Mouse (Mus musculus) testis, postnatal 10 days (tissue): ENCODE data around the gene AL732309.1.
A peak's percentile ranks its signal among the peaks of the same experiment; 100 is the strongest.
"Not testable (repeated sequence)": the region's sequence is repeated elsewhere in the genome, so short reads cannot be mapped to it uniquely, and the experiment has no call there.

Experiments used
- DNase-seq: peaks from one replicate; pipeline ENCODE4 v3.0.0; 2021; ENCODE audit warnings: low spot score

The AL732309.1 gene

DNA sequence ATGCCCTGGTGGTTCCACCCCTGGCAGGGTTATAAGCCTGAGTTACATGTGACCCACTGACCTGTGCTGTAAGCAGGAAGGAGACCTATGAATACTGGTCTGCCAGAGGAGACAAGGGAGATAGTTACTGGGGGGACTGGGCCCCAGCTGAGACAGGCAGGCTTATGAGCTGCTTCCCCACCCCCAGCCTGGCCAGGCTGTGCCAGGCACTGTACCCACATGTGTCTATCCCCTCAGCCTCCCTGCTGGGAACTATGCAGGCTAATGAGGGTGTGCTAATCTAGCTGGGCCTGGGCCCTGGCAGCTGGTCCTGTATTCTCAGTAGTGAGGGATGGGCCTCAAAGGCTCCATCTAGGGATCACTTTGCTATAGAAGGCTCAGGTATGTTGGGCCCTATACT is 20.6 kb upstream of the AL732309.1 start:
- DNase-seq, result no peak

DNA sequence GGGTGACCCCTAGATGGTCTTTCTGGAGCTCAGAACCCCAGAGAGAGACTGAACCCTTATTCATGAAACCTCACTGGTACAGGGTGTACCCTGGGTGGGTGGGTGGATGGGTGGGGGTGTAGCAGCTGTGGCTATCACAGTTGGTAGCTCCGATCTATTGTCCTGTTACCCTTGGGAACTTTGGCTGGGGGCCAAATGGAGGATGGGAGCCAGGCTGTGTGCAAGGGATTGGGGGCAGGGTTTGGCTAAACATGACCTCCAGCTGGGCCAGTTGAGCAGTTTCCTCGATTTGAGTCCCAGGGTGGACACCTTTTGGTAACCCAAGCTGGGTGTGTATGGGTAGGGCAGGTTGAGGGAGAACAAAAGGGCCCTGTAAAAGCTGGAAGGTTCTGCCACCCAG is 20.1 kb upstream of the AL732309.1 start:
- DNase-seq, result no peak

DNA sequence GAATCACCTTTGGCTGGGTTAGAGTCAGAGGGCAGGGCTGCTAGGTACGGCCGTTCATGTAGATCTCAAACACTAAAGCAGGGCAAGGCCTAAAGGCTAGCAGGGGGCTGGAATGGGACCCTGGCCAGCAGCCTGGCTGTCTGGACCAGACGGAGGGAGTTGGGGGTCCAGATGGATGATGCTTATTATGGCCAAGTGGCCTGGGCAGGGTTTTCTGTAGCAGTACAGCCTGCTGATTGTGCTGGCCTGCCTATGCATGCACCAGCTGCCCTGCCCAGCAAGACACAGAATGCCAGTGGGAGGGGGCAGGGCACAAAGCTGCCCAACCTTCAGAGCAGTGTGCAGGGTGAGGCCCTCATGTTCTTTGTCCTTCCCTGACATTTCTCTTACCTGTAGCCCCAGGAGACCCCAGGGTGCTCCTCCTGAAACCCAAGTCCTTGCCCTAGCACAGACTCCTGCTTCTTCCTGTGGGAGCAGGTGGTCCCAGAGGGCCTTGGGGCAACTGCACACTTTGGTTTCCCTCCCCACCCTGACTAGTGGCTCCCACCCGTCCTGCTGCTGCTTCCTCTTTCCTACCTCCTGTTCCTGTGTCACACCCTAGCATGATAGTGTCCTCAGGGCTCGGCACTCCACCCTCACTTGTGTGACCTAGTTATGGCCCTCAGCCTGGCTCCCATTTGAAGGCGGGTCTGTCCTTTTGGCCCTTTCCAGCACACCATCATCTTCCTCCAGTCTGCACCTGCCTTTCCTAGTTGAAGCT is 19.4 kb upstream of the AL732309.1 start:
- DNase-seq, result no peak

DNA sequence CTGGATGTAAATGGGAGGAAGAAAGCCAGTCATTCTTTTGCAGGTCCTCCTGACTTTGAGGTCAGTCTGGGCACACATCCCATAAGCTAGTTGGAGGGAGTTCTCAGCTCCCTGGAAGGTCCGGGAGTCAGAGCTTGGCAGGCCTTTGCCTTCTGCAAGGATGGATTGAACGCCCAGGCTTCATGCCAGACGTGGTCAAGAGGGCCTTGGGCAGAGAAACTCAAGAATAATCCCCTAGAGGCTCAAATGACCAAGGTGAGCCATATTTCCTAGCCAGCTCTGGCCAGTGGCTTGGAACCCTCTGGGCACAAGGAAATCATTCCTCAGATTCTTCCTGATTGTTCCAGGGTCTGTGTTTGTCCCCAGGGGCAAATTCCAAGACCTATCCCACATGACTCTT is 18.2 kb upstream of the AL732309.1 start:
- DNase-seq, result no peak

DNA sequence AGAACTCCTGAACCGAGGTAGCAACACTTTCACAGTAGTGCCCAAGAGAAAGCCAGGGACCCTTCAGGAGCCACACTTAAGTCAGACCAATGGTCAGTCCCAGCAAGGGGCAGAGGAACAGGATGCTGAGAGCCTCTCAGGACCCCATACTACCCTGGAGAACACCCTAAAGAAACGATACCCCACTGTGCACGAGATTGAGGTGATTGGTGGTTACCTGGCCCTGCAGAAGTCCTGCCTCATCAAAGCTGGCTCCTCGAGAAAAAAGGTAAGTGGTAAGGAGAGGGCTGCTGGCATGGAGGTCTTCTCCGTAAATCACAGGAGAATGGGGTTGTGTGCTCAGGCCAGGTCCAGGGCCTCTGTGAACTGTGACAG is 17.6 kb upstream of the AL732309.1 start:
- no peak for DNase-seq

DNA sequence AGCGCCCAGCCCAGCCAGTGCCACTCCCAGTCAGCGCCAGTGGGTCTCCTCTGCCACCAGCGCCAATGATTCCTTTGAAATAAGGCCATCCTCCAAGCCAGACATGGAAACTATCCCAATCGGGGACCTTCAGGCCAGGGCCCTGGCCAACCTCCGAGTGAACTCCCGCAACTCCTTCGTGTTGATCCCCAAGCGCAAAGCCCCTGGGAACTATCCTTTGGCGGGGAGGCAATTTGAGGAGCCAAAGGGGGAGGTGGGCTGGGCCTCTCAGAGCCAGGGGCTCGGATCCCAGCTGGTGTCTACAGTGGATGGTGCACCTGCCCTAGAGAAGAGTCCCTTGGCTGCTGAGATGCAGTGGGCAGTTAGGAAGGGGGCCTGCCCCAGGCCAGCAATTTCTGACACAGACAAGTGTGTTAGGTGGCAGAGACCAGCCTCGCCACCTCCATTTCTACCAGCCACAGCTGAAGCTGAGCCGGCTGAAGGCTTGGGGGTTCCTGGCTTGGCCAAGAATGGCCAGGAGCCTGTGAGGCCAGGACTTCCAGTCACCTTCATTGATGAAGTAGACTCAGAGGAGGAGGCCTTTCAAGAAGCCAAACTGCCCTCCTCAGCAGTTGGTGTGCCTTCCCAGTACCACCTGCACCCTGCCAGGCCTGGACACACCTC is 17.1 kb upstream of the AL732309.1 start:
- DNase-seq, result no peak

DNA sequence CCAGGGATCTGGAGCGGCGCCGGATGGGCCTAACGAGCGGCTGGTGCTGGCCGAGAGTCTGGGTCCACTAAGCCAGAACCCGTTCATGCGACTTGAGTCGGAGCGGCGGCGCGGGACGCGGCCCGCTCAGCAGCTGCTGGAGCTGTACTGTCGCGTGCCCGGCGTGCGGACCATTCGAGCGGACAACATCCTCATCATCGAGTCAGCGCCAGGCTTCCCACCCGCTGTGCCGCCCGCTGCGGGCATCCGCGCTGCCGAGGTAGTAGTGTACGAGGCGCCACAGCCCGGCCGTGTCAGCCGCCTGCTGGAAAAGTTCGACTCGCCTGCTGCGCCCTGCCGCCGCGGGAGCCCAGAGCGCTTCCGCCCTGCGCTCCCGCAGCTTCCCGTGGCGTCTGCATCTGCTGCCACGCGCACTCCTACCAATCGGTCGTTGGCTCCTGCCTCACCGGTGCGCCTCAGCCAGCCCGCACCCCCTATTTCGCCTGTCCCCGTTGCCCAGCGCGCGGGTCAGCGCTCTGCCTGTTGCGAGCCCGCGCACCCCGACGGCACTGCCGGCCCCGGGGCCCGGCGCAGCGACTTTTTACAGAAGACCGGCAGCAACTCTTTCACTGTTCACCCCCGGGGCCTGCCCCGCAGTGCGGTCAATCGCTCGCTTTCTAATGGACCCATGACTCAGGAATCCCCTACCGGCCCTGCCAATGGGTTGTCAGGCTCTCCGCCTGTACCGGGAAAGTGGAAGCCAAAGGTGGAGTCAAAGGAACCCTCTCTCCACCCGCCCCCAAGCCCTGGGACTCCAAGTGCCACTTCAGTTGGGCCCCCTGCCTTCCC is 16.3 kb upstream of the AL732309.1 start:
- DNase-seq, result peak; percentile 62

DNA sequence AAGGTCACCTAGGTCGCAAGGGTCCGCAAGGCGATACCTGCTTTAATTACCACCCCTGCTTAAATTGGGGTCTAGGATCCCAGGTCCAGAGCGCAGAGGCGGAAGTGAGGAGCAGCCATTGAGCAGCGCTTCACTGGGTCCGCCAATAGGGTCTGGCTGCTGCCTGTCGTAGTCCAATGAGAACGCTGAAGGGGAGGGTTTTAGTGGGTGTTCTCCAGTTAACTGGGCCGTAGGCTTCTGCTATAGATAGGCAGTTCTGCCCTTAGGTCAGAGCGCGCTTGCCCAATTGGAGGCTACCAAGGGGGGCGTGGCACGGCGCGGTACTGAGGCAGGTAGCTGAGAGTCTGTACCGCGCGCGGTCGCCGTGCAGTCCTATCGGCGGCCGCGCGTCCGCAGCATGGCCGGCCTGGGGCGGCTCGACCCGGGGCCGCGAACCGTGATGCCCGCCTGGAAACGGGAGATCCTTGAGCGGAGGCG is 15.7 kb upstream of the AL732309.1 start, which contains the start of gene Tprn:
Gene Tprn, plus strand, starts transcription at position 328 of the 477 bp plus-strand sequence.
- peak; percentile 93 for DNase-seq

DNA sequence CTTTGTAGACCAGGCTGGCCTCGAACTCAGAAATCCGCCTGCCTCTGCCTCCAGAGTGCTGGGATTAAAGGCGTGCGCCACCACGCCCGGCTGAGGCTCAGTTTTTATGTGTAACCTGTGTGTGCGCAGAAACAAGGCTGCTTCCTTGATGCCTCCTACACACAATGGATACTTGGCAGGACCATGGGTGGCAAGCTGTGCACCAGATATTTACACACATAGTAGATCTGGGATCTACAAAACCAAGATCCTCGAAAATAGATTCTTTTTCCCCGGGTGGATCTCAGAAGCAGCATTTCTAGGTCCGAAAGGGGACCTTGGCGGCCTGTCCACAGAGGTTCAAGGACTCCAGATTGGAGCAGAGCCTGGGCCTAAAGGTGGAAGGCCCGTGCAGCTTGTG is 15.2 kb upstream of the AL732309.1 start:
- DNase-seq, result no peak

DNA sequence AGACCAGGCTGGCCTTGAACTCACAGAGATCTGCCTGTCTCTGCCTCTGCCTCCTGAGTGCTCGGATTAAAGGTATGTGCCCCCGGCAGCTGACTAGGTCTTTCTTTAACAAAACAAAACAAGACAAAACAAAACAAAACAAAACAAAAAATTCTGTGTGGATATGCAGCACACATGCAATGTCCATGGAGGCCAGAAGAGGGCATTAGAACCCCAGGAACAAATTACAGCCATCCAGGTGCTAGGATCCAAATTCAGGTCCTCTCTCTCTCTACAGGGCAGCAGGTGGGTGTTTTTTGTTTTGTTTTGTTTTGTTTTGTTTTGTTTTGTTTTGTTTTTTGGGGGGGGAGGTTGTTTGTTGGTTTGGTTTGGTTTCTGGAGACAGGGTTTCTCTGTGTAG is 12.2 kb upstream of the AL732309.1 start:
- DNase-seq, result no peak

DNA sequence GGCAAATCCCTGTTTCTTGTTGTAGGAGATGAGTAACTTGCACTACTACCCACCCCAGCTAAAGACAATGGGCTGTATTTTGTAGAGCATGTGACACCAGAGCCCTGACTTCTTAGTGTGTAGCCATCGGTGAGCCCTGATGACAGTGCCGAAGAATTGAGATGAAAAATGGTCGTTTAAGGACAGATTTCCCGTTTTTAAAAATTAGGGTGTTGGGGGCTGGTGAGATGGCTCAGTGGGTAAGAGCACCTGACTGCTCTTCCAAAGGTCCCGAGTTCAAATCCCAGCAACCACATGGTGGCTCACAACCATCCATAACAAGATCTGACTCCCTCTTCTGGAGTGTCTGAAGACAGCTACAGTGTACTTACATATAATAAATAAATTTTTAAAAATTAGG is 10.6 kb upstream of the AL732309.1 start:
- not testable (repeated sequence) for DNase-seq

DNA sequence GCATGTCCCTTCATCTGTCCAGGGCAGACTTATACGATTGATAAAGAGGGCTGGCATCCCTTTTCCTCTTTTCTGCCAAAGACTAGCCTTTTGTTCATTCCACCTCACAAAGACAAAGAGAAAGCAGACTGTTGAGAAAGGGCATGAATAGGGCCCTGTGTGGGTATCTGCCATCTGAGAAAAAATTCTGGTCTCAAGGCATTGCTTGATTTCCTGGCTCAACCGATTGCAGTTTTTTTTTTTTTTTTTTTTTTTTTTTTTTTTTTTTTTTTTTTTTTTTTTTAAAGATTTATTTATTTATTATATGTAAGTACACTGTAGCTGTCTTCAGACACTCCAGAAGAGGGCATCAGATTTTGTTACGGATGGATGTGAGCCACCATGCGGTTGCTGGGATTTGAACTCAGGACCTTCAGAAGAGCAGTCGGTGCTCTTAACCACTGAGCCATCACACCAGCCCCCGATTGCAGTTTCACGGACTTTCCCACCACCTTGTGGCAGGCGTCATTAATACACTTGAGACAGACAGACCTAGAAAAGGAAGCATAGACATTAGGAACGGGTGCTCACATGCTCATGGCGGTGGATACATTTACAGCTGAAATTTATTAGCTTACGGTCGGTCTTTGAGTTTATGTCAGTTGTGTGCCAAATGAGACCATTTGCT is 9.9 kb upstream of the AL732309.1 start:
- peak; percentile 75 for DNase-seq

DNA sequence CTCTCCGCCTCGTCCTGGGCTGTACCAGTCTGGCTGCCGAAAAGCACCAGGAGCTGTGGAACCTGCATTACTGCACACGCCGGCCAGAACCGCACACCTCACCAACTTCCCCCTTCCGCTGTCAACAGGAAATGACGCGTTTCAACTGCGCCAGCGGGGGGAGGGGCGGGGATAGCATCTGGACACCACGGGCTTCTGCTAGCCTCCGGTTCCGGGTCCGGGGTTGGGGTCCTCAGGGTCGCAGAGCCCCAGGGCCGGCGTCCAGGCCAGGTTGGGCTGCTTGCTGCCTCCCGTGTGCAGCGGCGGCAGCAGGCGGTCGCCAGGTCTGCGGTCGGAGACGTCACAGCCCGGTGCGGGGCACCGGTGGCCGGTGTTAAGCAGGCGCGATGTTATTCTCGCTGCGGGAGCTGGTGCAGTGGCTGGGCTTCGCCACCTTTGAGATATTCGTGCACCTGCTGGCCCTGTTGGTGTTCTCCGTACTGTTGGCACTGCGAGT is 8.7 kb upstream of the AL732309.1 start, which contains the start of gene Tmem203:
Gene Tmem203, plus strand, starts transcription at position 156 of the 496 bp plus-strand sequence.
- peak; percentile 95 for DNase-seq

DNA sequence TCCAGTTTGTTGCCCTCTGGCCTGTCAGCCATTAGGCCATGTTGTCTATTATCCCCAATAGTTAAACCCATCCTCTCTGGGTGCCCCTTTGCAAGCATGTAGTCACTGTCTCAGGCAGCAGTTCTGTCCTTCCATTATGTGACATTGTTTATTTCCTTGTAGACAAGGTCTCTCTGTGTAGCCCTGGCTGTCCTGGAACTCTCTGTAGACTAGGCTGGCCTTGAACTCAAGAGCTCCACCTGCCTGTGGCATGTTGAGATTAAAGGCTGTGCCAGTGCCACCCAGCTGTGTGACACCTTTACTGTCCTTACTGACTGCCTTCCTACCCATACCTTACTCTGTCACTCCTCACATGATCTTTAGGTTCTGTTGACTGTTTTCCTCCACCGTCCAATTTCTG is 5.7 kb upstream of the AL732309.1 start:
- DNase-seq, result no peak

DNA sequence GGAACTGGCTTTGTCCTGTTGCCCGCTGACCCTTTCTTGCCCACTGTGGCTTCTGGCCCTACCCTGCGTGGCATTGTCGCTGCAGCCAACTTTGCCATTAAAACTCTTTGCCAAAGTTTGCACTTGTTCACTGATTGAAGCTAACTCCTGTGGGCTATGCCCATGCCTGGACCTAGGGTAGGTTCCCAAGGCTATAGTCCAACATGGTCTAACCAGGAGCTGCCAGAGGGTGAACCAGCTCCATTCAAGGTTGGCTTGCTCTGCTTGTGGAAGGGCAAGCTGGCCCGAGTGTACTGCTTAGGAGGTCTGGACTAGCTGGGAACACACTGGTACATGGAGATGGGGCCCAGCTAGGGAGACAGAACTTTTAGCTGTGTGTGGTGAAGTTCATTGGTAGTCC is 2.5 kb downstream of the AL732309.1 start:
- no peak for DNase-seq

DNA sequence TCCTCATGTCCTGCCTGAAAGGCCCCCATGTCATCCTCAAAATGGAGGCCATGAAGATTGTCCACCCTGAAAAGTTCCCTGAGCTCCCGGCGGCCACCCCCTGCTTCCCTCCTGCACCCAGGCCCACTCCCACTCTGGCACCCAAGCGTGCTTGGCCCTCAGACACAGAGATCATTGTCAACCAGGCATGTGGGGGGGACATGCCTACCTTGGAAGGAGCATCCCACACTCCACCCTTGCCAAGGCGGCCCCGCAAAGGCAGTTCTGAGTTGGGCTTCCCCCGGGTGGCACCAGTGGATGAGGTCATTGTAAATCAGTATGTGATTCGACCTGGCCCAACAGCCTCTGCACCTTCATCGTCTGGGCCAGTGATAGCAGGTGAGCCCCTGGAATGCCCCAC is 3.3 kb downstream of the AL732309.1 start:
- DNase-seq, result peak; percentile 69

DNA sequence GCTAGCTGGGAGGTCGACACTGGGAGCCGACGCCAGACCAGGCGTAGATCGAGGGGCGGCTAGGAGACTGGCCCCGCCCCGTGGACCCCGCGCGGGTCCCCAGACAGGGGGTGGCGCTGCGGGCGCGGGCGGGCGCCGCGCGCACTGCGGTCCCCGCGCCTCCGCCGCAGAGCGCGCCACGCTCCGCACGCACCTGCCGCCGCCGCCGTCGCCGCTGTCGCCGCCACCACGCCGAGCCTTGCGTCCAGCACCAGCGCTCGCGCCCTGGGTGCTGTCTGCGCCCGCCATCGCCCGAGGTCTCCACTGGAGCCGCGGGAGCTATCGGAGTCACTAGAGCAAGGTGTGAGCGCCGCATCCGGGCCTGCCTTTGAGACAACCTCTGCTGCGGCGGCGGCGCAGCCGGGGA is 4.6 kb downstream of the AL732309.1 start, which contains the start of the genes Rnf208 and Cysrt1:
Gene Rnf208, plus strand, starts transcription at position 155 of the 406 bp plus-strand sequence.
Gene Cysrt1, minus strand, starts transcription at position 352 of the 406 bp plus-strand sequence.
- no peak for DNase-seq

DNA sequence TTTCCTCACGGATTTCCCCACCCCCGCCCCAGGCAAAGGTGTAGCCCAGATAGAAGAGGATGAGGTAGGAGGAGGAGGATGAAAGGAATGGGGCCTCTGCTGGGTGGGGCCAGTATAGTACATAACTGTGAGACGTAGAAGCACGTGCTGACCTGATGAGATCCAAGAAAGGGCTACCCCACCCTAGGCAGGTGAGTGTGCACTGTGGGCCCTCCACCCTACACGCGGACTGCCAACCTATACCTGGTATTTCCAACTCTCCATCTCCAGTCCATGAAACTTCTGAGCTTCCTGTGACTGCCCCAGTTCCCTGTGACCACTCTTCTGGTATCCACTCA is 5.3 kb downstream of the AL732309.1 start:
- no peak for DNase-seq

DNA sequence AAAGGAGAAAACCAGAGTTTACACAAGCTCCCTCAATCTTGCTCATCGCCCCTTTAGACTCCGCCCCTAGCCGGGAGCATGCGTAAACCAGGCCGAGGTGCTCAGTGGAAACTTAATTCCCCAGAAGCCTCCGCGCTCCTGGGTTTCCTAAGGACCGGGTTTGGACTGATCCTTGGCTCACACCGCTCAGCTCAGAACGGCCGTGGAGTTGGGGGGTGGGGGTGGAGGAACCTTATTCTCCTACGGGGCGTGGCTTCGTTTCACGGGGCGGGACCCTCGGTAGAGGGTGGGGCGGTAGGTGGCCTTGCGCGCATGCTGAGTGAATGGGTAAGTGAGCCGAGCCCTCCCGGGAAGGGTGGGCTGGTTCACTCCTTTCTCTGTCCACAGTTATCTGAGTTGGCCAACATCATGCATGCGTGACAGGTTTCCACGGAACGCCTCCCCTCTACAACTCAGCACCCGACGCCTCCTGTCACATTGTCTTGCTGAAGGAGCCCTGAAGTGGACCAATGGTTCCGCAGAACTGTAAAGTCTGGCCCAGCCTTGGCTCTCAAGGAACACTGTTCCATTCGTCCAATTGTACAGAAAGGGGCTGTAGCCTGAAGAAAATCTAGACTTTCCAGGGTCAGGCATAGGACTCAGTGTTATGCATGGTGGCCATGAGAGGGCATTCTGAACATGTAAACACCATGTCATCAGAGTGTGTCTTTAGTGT is 5.8 kb downstream of the AL732309.1 start:
- DNase-seq, result peak; percentile 88

DNA sequence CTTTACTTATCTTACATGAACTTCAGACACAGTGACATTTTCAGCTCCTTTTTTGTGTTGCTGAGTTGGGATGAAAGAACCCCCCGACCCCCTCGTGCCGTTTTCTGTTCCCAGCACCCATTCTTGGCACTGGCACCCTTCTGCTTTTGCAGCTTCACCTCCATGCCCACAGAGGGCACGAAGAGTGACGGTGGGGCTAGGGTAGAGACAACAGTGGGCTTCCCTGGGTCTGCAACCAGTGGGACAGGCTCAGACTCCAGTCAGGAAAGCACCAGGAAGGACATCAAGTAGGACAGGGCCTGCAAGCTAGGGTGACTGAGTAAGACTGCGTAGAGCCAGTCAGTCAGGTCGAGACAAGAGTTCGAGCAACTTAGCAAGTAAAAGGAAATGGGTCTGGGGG is 6.4 kb downstream of the AL732309.1 start:
- no peak for DNase-seq

DNA sequence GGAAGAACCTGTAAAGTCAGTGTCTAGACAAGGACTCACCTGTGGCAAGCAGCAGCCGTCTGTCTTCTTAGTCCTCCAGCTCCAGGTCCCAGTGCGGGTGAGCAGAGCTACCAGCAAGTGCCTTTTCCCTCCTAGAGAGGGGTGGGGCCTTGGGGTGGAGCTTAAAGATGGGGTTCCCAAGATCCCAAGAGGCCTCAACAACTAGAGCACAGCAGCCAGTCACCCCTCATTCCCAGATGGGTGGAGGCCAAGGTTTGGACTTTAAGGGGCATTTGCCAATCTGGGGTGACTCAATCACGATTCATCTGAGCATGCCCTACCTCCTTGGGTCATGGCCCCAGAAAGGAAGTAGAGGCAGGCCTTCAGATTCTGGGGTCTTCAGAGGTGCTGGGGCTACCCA is 6.9 kb downstream of the AL732309.1 start:
- DNase-seq, result no peak
